Mouse (Mus musculus): ENCODE measurements around the gene Nubp1. TPM values are rescaled to one million over a fixed set of nuclear protein-coding genes. Genes with fewer than 3 reads are reported as not detected.

Nubp1 gene
- polyA plus RNA-seq, 1 experiment from 2014 or later: 59.9 TPM

Other genes starting within 250 kb of the Nubp1 start
- gene Rpl39l, start 241.7 kb upstream of the Nubp1 start, polyA plus RNA-seq (2015; fragmentation: Nextera tagmentation; extraction: Ambion mirVana): not detected in 2 replicates
- gene Atf7ip2, start 219.2 kb upstream of the Nubp1 start, polyA plus RNA-seq (2015; fragmentation: Nextera tagmentation; extraction: Ambion mirVana): 1.3 and 1.6 TPM in 2 replicates
- gene Emp2, start 98.0 kb upstream of the Nubp1 start, polyA plus RNA-seq (2015; fragmentation: Nextera tagmentation; extraction: Ambion mirVana): 131 and 151 TPM in 2 replicates
- gene Tekt5, start 16.5 kb upstream of the Nubp1 start, polyA plus RNA-seq (2015; fragmentation: Nextera tagmentation; extraction: Ambion mirVana): 2.9 and 4.2 TPM in 2 replicates
- 7.8 and 8.1 TPM in 2 replicates for gene Tvp23a, start 35.4 kb downstream of the Nubp1 start, polyA plus RNA-seq (2015; fragmentation: Nextera tagmentation; extraction: Ambion mirVana)
- 0.92 and 1.4 TPM in 2 replicates for gene Ciita, start 68.1 kb downstream of the Nubp1 start, polyA plus RNA-seq (2015; fragmentation: Nextera tagmentation; extraction: Ambion mirVana)
- 9.7 and 16.2 TPM in 2 replicates for gene Dexi, start 131.1 kb downstream of the Nubp1 start, polyA plus RNA-seq (2015; fragmentation: Nextera tagmentation; extraction: Ambion mirVana)
- gene Clec16a, start 133.4 kb downstream of the Nubp1 start, polyA plus RNA-seq (2015; fragmentation: Nextera tagmentation; extraction: Ambion mirVana): 27.3 and 30.6 TPM in 2 replicates

All from lung, embryonic 16.5 days (tissue).